Mouse (Mus musculus) heart, embryonic 11.5 days (tissue): Measurements from ENCODE around the gene Gp9. TPM values are rescaled to one million over a fixed set of nuclear protein-coding genes. Genes with fewer than 3 reads are reported as not detected.
A peak's percentile ranks its signal among the peaks of the same experiment; 100 is the strongest.

Source experiments
- ATAC-seq: fragments of 200-750 bp; cut with Nextera tagmentation; replicated peaks from 2 replicates; pipeline ENCODE4 v1.8.0; 2017; ENCODE audit warnings: moderate library complexity; ENCODE audit not compliant: insufficient number of reproducible peaks, low FRiP score, low TSS enrichment
- H3K27ac ChIP-seq: fragments of 300-500 bp; sonication (generic); 2 replicates; pipeline ENCODE4 v1.5.1; 2014; ENCODE audit warnings: mild to moderate bottlenecking, low read depth, low read length
- H3K27me3 ChIP-seq: fragments of 300-500 bp; sonication (generic); 2 replicates; pipeline ENCODE4 v1.6.1; 2014; ENCODE audit warnings: mild to moderate bottlenecking, low read length, mixed read lengths; ENCODE audit not compliant: control insufficient read depth, insufficient read depth
- H3K36me3 ChIP-seq: fragments of 300-500 bp; sonication (generic); 2 replicates; pipeline ENCODE4 v1.6.1; 2014; ENCODE audit warnings: mild to moderate bottlenecking, low read length, moderate library complexity, mixed read lengths; ENCODE audit not compliant: control insufficient read depth, insufficient read depth
- H3K4me1 ChIP-seq: fragments of 300-500 bp; sonication (generic); 2 replicates; pipeline ENCODE4 v1.6.1; 2014; ENCODE audit warnings: low read length; ENCODE audit not compliant: control insufficient read depth, insufficient read depth
- H3K4me2 ChIP-seq: fragments of 300-500 bp; sonication (generic); 2 replicates; pipeline ENCODE4 v1.6.1; 2014; ENCODE audit warnings: mild to moderate bottlenecking, moderate library complexity
- H3K4me3 ChIP-seq: fragments of 300-500 bp; sonication (generic); 2 replicates; pipeline ENCODE4 v1.5.1; 2014; ENCODE audit warnings: low read depth, low read length
- H3K9ac ChIP-seq: fragments of 300-500 bp; sonication (generic); 2 replicates; pipeline ENCODE4 v1.6.1; 2014; ENCODE audit warnings: mild to moderate bottlenecking, low read depth, low read length, moderate library complexity
- H3K9me3 ChIP-seq: fragments of 300-500 bp; sonication (generic); replicated peaks from 2 replicates; pipeline ENCODE4 v1.6.1; 2016; ENCODE audit warnings: low read length; ENCODE audit not compliant: control insufficient read depth
- WGBS: fragments of 180-500 bp; shearing (Covaris S2); extraction: QIAGEN DNeasy Blood & Tissue Kit; methylation state at CpG from one replicate; pipeline ENCODE4 v1.1.7; 2014; ENCODE audit not compliant: insufficient replicate concordance; 5-methylcytosine and 5-hydroxymethylcytosine counted together
- polyA plus RNA-seq: library from polyadenylated mRNA; unstranded; fragments of >200 nt; fragmentation: Nextera tagmentation; extraction: Ambion mirVana; gene quantifications from 2 replicates; pipeline ENCODE4 v1.2.1, GENCODE M21; 2014

Gene Gp9
- polyA plus RNA-seq, 1 experiment from 2014 or later, result 7.1 TPM

DNA sequence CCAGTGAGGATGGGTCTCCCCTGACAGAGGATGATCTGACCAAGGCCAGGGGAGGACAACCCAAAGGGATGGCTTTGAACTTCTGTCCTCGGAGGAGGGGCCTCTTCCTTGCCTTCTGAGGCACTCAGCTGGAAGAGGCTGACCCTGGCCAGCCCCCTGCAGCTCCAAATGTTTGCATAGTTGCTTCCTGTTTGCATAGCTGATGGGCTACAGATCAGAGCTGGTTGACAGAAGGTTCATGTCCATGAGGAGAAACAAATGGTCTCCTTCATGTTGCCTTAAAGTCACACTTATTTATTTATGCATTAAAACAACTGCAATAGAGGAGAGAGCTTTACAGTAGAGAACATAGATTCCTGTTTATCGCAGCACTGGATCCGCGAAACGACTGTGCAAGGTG, 43.7 kb upstream of the Gp9 start:
- ATAC-seq, result no peak
- H3K4me3 ChIP-seq, result no peak overlapping the region
- H3K4me1 ChIP-seq, result peaks cover 31% of the 10 kb centered on the region
- 56% methylated on average over 5 of the region's 5 CpGs for WGBS
- no peak overlapping the region for H3K4me2 ChIP-seq
- no peaks in the 10 kb centered on the region for H3K9me3 ChIP-seq
- H3K27me3 ChIP-seq, result peaks cover 60% of the 10 kb centered on the region
- H3K36me3 ChIP-seq, result no peaks in the 10 kb centered on the region
- H3K9ac ChIP-seq, result no peak overlapping the region
- no peak overlapping the region for H3K27ac ChIP-seq

GRCm38 (mm10) chr6:87736923-87737322, 40.9 kb upstream of the Gp9 start:
- WGBS, result 82% methylated on average over 4 of the region's 4 CpGs
- Histone ChIP-seq H3K36me3 (no peaks in the 10 kb centered on the region), H3K9ac (no peak overlapping the region), H3K4me3 (no peak overlapping the region), H3K4me2 (no peak overlapping the region), H3K27me3 (peaks cover 35% of the 10 kb centered on the region), H3K4me1 (peaks cover 38% of the 10 kb centered on the region), H3K27ac (no peak overlapping the region), H3K9me3 (no peaks in the 10 kb centered on the region)
- no peak for ATAC-seq

GRCm38 (mm10) chr6:87737921-87738626, 39.8 kb upstream of the Gp9 start:
- Histone ChIP-seq H3K4me3 (no peak overlapping the region), H3K9ac (no peak overlapping the region; the same call in 1 of the 2 replicates), H3K27ac (no peak overlapping the region), H3K36me3 (no peaks in the 10 kb centered on the region), H3K4me2 (no peak overlapping the region), H3K9me3 (no peaks in the 10 kb centered on the region), H3K27me3 (peaks cover 24% of the 10 kb centered on the region), H3K4me1 (peaks cover 31% of the 10 kb centered on the region)
- no peak for ATAC-seq
- WGBS, result 56% methylated on average over 4 of the region's 4 CpGs

DNA sequence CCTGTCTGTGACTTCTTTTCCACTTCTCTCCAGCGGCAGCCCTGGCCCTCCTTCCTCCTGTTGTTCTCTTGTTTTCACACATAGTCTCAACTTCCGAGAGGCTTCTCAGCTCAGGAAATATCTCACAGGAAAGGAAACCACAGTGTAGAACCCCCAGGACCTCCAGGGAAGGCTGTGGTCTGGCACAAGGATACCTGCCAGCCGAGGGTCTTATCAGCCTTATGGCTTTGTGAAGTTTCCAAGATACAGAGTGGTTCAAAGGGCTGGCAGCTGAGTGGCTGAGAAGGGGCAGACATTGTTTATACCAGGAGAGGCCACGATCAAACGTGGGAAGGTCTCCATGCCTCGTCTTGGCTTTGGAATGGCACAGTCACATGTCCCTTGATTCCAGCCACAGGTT, 38.0 kb upstream of the Gp9 start:
- Histone ChIP-seq H3K27ac (peak overlapping the region; percentile 62), H3K4me1 (peaks cover 24% of the 10 kb centered on the region), H3K9ac (no peak overlapping the region), H3K4me2 (no peak overlapping the region), H3K9me3 (no peaks in the 10 kb centered on the region), H3K27me3 (peaks cover 8% of the 10 kb centered on the region; the same call in 1 of the 2 replicates), H3K36me3 (no peaks in the 10 kb centered on the region), H3K4me3 (no peak overlapping the region)
- WGBS, result 28% methylated on average over 6 of the region's 6 CpGs
- 0 out of 2 replicates have a peak, but pooled peaks have one; percentile 20 for ATAC-seq

GRCm38 (mm10) chr6:87740496-87740895, 37.4 kb upstream of the Gp9 start:
- peaks cover 24% of the 10 kb centered on the region for H3K4me1 ChIP-seq
- no peak for ATAC-seq
- no peak overlapping the region for H3K4me3 ChIP-seq
- no peak overlapping the region for H3K9ac ChIP-seq
- no peaks in the 10 kb centered on the region for H3K36me3 ChIP-seq
- no peaks in the 10 kb centered on the region for H3K9me3 ChIP-seq
- H3K27ac ChIP-seq, result peak overlapping the region; percentile 62
- H3K4me2 ChIP-seq, result no peak overlapping the region
- H3K27me3 ChIP-seq, result peaks cover 5% of the 10 kb centered on the region; the same call in 1 of the 2 replicates

GRCm38 (mm10) chr6:87741978-87742377, 35.9 kb upstream of the Gp9 start:
- H3K27ac ChIP-seq, result no peak overlapping the region
- H3K9me3 ChIP-seq, result no peaks in the 10 kb centered on the region
- no peak overlapping the region for H3K4me3 ChIP-seq
- ATAC-seq, result no peak
- peaks cover 5% of the 10 kb centered on the region; the same call in 1 of the 2 replicates for H3K27me3 ChIP-seq
- no peak overlapping the region for H3K4me2 ChIP-seq
- H3K36me3 ChIP-seq, result no peaks in the 10 kb centered on the region
- H3K9ac ChIP-seq, result no peak overlapping the region
- peaks cover 28% of the 10 kb centered on the region for H3K4me1 ChIP-seq
- 75% methylated on average over 8 of the region's 8 CpGs for WGBS

DNA sequence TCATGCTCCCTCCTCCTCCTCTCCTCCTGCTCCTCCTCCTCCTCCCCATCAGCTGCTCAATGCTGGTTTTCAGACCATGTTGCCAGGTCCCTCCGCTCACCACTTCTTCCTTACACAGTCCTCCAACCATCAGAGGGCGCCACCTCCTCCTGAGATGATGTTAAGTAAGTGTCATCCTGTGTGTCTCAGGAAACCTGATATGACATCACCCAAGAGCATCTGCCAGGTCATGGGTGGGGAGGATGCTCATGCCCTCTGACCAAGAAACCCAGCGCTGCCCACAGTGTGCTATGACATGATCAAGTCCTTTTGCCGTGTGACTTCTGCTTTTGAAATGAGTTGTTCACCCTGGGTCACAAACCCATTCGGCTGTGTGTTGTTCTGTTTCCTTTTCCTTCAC, 35.1 kb upstream of the Gp9 start:
- no peaks in the 10 kb centered on the region for H3K9me3 ChIP-seq
- 86% methylated on average over 5 of the region's 5 CpGs for WGBS
- no peak overlapping the region for H3K4me2 ChIP-seq
- ATAC-seq, result no peak
- H3K36me3 ChIP-seq, result no peaks in the 10 kb centered on the region
- no peak overlapping the region for H3K9ac ChIP-seq
- peaks cover 3% of the 10 kb centered on the region; the same call in 1 of the 2 replicates for H3K27me3 ChIP-seq
- no peak overlapping the region for H3K27ac ChIP-seq
- H3K4me1 ChIP-seq, result peaks cover 27% of the 10 kb centered on the region
- no peak overlapping the region for H3K4me3 ChIP-seq

GRCm38 (mm10) chr6:87743281-87743680, 34.6 kb upstream of the Gp9 start:
- 69% methylated on average over 5 of the region's 5 CpGs for WGBS

GRCm38 (mm10) chr6:87744632-87745031, 33.2 kb upstream of the Gp9 start:
- H3K27ac ChIP-seq, result no peak overlapping the region
- WGBS, result 73% methylated on average over 3 of the region's 3 CpGs
- ATAC-seq, result no peak
- peaks cover 14% of the 10 kb centered on the region for H3K4me1 ChIP-seq
- H3K4me3 ChIP-seq, result no peak overlapping the region
- H3K9ac ChIP-seq, result no peak overlapping the region
- no peaks in the 10 kb centered on the region for H3K9me3 ChIP-seq
- peaks cover 2% of the 10 kb centered on the region; the same call in 1 of the 2 replicates for H3K27me3 ChIP-seq
- no peak overlapping the region for H3K4me2 ChIP-seq
- no peaks in the 10 kb centered on the region for H3K36me3 ChIP-seq

More at GRCm38 (mm10) chr6:87743281-87743680, 34.6 kb upstream of the Gp9 start:
- H3K4me2 ChIP-seq, result no peak overlapping the region
- ATAC-seq, result no peak
- H3K27me3 ChIP-seq, result peaks cover 3% of the 10 kb centered on the region; the same call in 1 of the 2 replicates
- no peak overlapping the region for H3K4me3 ChIP-seq
- H3K36me3 ChIP-seq, result no peaks in the 10 kb centered on the region
- no peak overlapping the region for H3K9ac ChIP-seq
- H3K9me3 ChIP-seq, result no peaks in the 10 kb centered on the region
- peaks cover 22% of the 10 kb centered on the region for H3K4me1 ChIP-seq
- no peak overlapping the region for H3K27ac ChIP-seq
